Mouse (Mus musculus) midbrain, embryonic 14.5 days (tissue): ENCODE data around the gene Grrp1. TPM values are rescaled to one million over a fixed set of nuclear protein-coding genes. Genes with fewer than 3 reads are reported as not detected.

Source experiments
- ATAC-seq: fragments of 200-750 bp; cut with Nextera tagmentation; 2 replicates; pipeline ENCODE4 v1.8.0; 2017; ENCODE audit warnings: moderate number of reproducible peaks, moderate library complexity; ENCODE audit not compliant: low FRiP score, low TSS enrichment
- DNase-seq: peaks from one replicate; pipeline ENCODE4 v3.0.0-alpha.2; 2015
- H3K27ac ChIP-seq: fragments of 300-500 bp; sonication (generic); replicated peaks from 2 replicates; pipeline ENCODE4 v1.5.1; 2014; ENCODE audit warnings: mild to moderate bottlenecking, low read depth, low read length, moderate library complexity
- H3K27me3 ChIP-seq: fragments of 300-500 bp; sonication (generic); 2 replicates; pipeline ENCODE4 v1.6.1; 2014; ENCODE audit warnings: low read length, control low read depth, mixed read lengths; ENCODE audit not compliant: control insufficient read depth, insufficient read depth
- H3K36me3 ChIP-seq: fragments of 300-500 bp; sonication (generic); 2 replicates; pipeline ENCODE4 v1.6.1; 2014; ENCODE audit warnings: low read length, control low read depth; ENCODE audit not compliant: control insufficient read depth, insufficient read depth
- H3K4me1 ChIP-seq: fragments of 300-500 bp; sonication (generic); 2 replicates; pipeline ENCODE4 v1.6.1; 2014; ENCODE audit warnings: mild to moderate bottlenecking, antibody characterized with exemption, low read length, control low read depth; ENCODE audit not compliant: control insufficient read depth, insufficient read depth
- H3K4me2 ChIP-seq: fragments of 300-500 bp; sonication (generic); 2 replicates; pipeline ENCODE4 v1.6.1; 2014; ENCODE audit warnings: mild to moderate bottlenecking, low read length, moderate library complexity
- H3K4me3 ChIP-seq: fragments of 300-500 bp; sonication (generic); replicated peaks from 2 replicates; pipeline ENCODE4 v1.5.1; 2014; ENCODE audit warnings: low read depth, low read length
- H3K9ac ChIP-seq: fragments of 300-500 bp; sonication (generic); replicated peaks from 2 replicates; pipeline ENCODE4 v1.6.1; 2014; ENCODE audit warnings: mild to moderate bottlenecking, low read length, moderate library complexity
- H3K9me3 ChIP-seq: fragments of 300-500 bp; sonication (generic); 2 replicates; pipeline ENCODE4 v1.6.1; 2016; ENCODE audit warnings: low read length, control low read depth, mixed read lengths; ENCODE audit not compliant: control insufficient read depth
- WGBS: fragments of 180-500 bp; shearing (Covaris S2); extraction: QIAGEN DNeasy Blood & Tissue Kit; methylation state at CpG from one replicate; pipeline ENCODE4 v1.1.7; 2014; 5-methylcytosine and 5-hydroxymethylcytosine counted together
- polyA plus RNA-seq: library from polyadenylated mRNA; unstranded; fragments of >200 nt; fragmentation: Nextera tagmentation; extraction: Ambion mirVana; gene quantifications from 2 replicates; pipeline ENCODE4 v1.2.1, GENCODE M21; 2014

Gene Grrp1
- polyA plus RNA-seq, 1 experiment from 2014 or later: 11.1 TPM

DNA sequence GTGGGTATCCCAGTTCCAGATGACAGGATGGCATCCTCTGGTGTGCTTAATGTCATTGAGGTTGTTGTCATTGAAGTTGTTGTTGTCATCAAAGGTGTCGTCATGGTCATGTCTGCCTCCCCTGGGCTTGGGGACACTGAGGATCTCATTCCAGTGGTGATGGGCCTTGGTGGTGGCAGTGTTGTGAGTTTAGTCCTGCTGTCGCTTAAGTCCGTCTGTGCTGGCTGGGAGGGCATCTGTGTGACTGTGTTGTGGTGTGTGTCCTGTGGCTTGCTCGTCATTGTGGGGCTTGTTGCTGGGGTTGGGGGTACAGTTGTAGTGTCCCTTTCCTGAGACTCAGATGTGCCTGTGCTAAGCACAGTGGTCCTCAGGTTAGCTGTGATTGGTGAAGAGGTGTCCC lies 51.0 kb downstream of the Grrp1 start, which contains the start of gene Gm7534:
Gm7534 (minus strand) TSS at position 101 of the 400 bp plus-strand sequence.
- H3K36me3 ChIP-seq: no peaks in the 10 kb centered on the region
- H3K27ac ChIP-seq: no peak within 1 kb of the TSS
- no peaks in the 10 kb centered on the region for H3K4me1 ChIP-seq
- H3K4me2 ChIP-seq: no peak within 1 kb of the TSS
- no peaks in the 10 kb centered on the region for H3K9me3 ChIP-seq
- H3K4me3 ChIP-seq: no peak within 1 kb of the TSS
- H3K27me3 ChIP-seq: no peaks in the 10 kb centered on the region
- 92% methylated on average over 4 of the region's 4 CpGs for WGBS
- no peak for ATAC-seq
- DNase-seq: no peak
- H3K9ac ChIP-seq: no peak within 1 kb of the TSS

Other genes with a start within 250 kb of the Grrp1 start
- 0.13 and 0.31 TPM in 2 replicates for gene Lin28a, start 235.3 kb downstream of the Grrp1 start, polyA plus RNA-seq
- not detected in 2 replicates for gene Zfp683, start 200.3 kb downstream of the Grrp1 start, polyA plus RNA-seq
- gene Crybg2, start 193.3 kb downstream of the Grrp1 start, polyA plus RNA-seq: 1.8 and 2.3 TPM in 2 replicates
- gene Cd52, start 159.0 kb downstream of the Grrp1 start, polyA plus RNA-seq: 1.8 and 4.5 TPM in 2 replicates
- 11.7 and 13.6 TPM in 2 replicates for gene Ubxn11, start 151.5 kb downstream of the Grrp1 start, polyA plus RNA-seq
- gene Sh3bgrl3, start 125.3 kb downstream of the Grrp1 start, polyA plus RNA-seq: 376 and 460 TPM in 2 replicates
- 12.0 and 21.3 TPM in 2 replicates for gene Cep85, start 67.0 kb downstream of the Grrp1 start, polyA plus RNA-seq
- not detected in 2 replicates for gene Gm7534, start 51.1 kb downstream of the Grrp1 start, polyA plus RNA-seq
- gene Catsper4, start 26.7 kb downstream of the Grrp1 start, polyA plus RNA-seq: not detected in 2 replicates
- gene Cnksr1, start 15.7 kb downstream of the Grrp1 start, polyA plus RNA-seq: 0.20 TPM in 1 of 2 replicates, not detected in the other
- gene E130218I03Rik, start 10.4 kb downstream of the Grrp1 start, polyA plus RNA-seq: 0.30 and 0.43 TPM in 2 replicates
- gene Zfp593, start 8.5 kb downstream of the Grrp1 start, polyA plus RNA-seq: 13.1 and 14.2 TPM in 2 replicates
- 0.49 TPM in 1 of 2 replicates, not detected in the other for gene Gm30191, start 7.2 kb downstream of the Grrp1 start, polyA plus RNA-seq
- gene Pdik1l, start 33.8 kb upstream of the Grrp1 start, polyA plus RNA-seq: 41.0 and 48.6 TPM in 2 replicates
- gene Trim63, start 61.0 kb upstream of the Grrp1 start, polyA plus RNA-seq: 0.11 TPM in 1 of 2 replicates, not detected in the other
- gene Slc30a2, start 89.1 kb upstream of the Grrp1 start, polyA plus RNA-seq: 0.11 TPM in 1 of 2 replicates, not detected in the other
- gene Extl1, start 129.7 kb upstream of the Grrp1 start, polyA plus RNA-seq: 0.28 and 0.53 TPM in 2 replicates
- 5.0 and 6.9 TPM in 2 replicates for gene Pafah2, start 142.2 kb upstream of the Grrp1 start, polyA plus RNA-seq
- 6,974 and 7,359 TPM in 2 replicates for gene Stmn1, start 214.2 kb upstream of the Grrp1 start, polyA plus RNA-seq
- gene Paqr7, start 242.6 kb upstream of the Grrp1 start, polyA plus RNA-seq: 6.6 and 14.3 TPM in 2 replicates